23 mouse cellular contexts compared by ENCODE assay signal in genomic region chr2:165601605-165602004, GRCm38 (mm10). TPM values are rescaled to one million over a fixed set of nuclear protein-coding genes. Genes with fewer than 3 reads are reported as not detected.
A peak's percentile ranks its signal among the peaks of the same experiment; 100 is the strongest.
DNase-seq lines count a peak whose midpoint lies in the region; ATAC-seq lines count a peak whose summit lies in the region.
"Had no signal": no experiment of that assay in that cellular context is flagged by ENCODE, and none has a peak within 500 bp of the region (broad histone marks: within the 10 kb centered on the region; RNA-seq: fewer than 3 reads in every experiment).

No protein-coding gene starts in this region.

- no peak for ATAC-seq in kidney, embryonic 16.5 days (ENCODE audit: low FRiP score, low TSS enrichment)
- ATAC-seq in embryonic facial prominence, embryonic 14.5 days (ENCODE audit: low read depth) = peak; percentile 57
- ATAC-seq: intestine, embryonic 15.5 days; midbrain, embryonic 15.5 days had no signal

- intact Hi-C loops in left cerebral cortex, postnatal 10 days (cut with DNase I) = no loop called here

- DNase-seq in kidney, adult 11 months = no peak
- peak; percentile 75 for DNase-seq in embryonic facial prominence, embryonic 14.5 days (ENCODE audit: low spot score)
- DNase-seq in lung, postnatal 4 days = peak; percentile 17 to 32
- no peak for DNase-seq in limb, embryonic 10.5 days (ENCODE audit: low spot score)
- DNase-seq in adrenal gland, adult 2 months = no peak
- no peak for DNase-seq in left cerebral cortex, postnatal 10 days (ENCODE audit: extremely low spot score in 1 of 2, low spot score in 2 of 2)
- DNase-seq: adrenal gland, postnatal 10 days; B cell, adult 2 months; cerebellum, adult 9-11 months; gastrocnemius, postnatal 25 days; kidney, postnatal 10 days; lung, embryonic 14.5 days; right cerebral cortex, postnatal 4 days; thymus, postnatal 25 days had no signal

- no peak overlapping the region; the same call in 1 of the 2 replicates for H3K27ac ChIP-seq in kidney, embryonic 16.5 days (ENCODE audit: low read length)
- peak overlapping the region; percentile 82 for H3K27ac ChIP-seq in brown adipose tissue, adult 24 weeks (replicated peaks; ENCODE audit: low read depth, low read length)
- peak overlapping the region; percentile 81 for H3K27ac ChIP-seq in embryonic facial prominence, embryonic 14.5 days (replicated peaks; ENCODE audit: low read depth, low read length)
- H3K27ac ChIP-seq in limb, embryonic 10.5 days = no peak overlapping the region
- H3K27ac ChIP-seq: forebrain, embryonic 12.5 days; hindbrain, embryonic 13.5 days; intestine, embryonic 15.5 days; layer of hippocampus, adult 2 months; midbrain, embryonic 15.5 days had no signal

- no peak overlapping the region for H3K4me3 ChIP-seq in kidney, embryonic 16.5 days (ENCODE audit: low read length)
- no peak overlapping the region for H3K4me3 ChIP-seq in brown adipose tissue, adult 24 weeks (ENCODE audit: insufficient read depth, low read depth, low read length)
- H3K4me3 ChIP-seq in embryonic facial prominence, embryonic 14.5 days (ENCODE audit: low read depth, low read length) = no peak overlapping the region
- no peak overlapping the region for H3K4me3 ChIP-seq in limb, embryonic 10.5 days
- H3K4me3 ChIP-seq: forebrain, embryonic 12.5 days; hindbrain, embryonic 13.5 days; intestine, embryonic 15.5 days; layer of hippocampus, adult 2 months; megakaryocyte, embryonic 14.5 days; midbrain, embryonic 15.5 days had no signal

- H3K27me3 ChIP-seq in kidney, embryonic 16.5 days (ENCODE audit: insufficient read depth, low read length) = peaks cover 2% of the 10 kb centered on the region; the same call in 1 of the 2 replicates
- no peaks in the 10 kb centered on the region for H3K27me3 ChIP-seq in embryonic facial prominence, embryonic 14.5 days (replicated peaks; ENCODE audit: control insufficient read depth, insufficient read depth, low read length)
- peaks cover 50% of the 10 kb centered on the region for H3K27me3 ChIP-seq in limb, embryonic 10.5 days (ENCODE audit: low read depth, poor library complexity, severe bottlenecking)

- WGBS in kidney, embryonic 16.5 days = 28% methylated on average over 8 of the region's 8 CpGs
- WGBS in embryonic facial prominence, embryonic 14.5 days = 44% methylated on average over 8 of the region's 8 CpGs
- WGBS in limb, embryonic 10.5 days = 59% methylated on average over 8 of the region's 8 CpGs

- no peak overlapping the region for H3K4me2 ChIP-seq in kidney, embryonic 16.5 days (replicated peaks; ENCODE audit: low read depth, low read length)
- H3K4me2 ChIP-seq in embryonic facial prominence, embryonic 14.5 days (ENCODE audit: low read depth, low read length) = peak overlapping the region; percentile 38
- H3K4me2 ChIP-seq: forebrain, embryonic 12.5 days; hindbrain, embryonic 13.5 days; intestine, embryonic 15.5 days; liver, embryonic 11.5 days; lung, embryonic 14.5 days; midbrain, embryonic 15.5 days had no signal

- H3K4me1 ChIP-seq in kidney, embryonic 16.5 days (ENCODE audit: insufficient read depth, low read length) = peaks cover 54% of the 10 kb centered on the region
- H3K4me1 ChIP-seq in brown adipose tissue, adult 24 weeks (ENCODE audit: control insufficient read depth, insufficient read depth, insufficient read length, low read length) = peaks cover 7% of the 10 kb centered on the region
- peaks cover 40% of the 10 kb centered on the region for H3K4me1 ChIP-seq in embryonic facial prominence, embryonic 14.5 days (ENCODE audit: control insufficient read depth, insufficient read depth, low read length)
- peaks cover 55% of the 10 kb centered on the region for H3K4me1 ChIP-seq in limb, embryonic 10.5 days
- H3K4me1 ChIP-seq: intestine, embryonic 15.5 days had no signal

- 0 out of 2 replicates have a peak overlapping the region, but pooled peaks have one; percentile 11 for H3K9ac ChIP-seq in kidney, embryonic 16.5 days (replicated peaks; ENCODE audit: low read length)
- no peak overlapping the region for H3K9ac ChIP-seq in embryonic facial prominence, embryonic 14.5 days (ENCODE audit: low read depth, low read length)
- H3K9ac ChIP-seq: forebrain, embryonic 12.5 days; hindbrain, embryonic 13.5 days; intestine, embryonic 15.5 days; lung, embryonic 14.5 days; midbrain, embryonic 15.5 days had no signal

- no peaks in the 10 kb centered on the region for H3K36me3 ChIP-seq in kidney, embryonic 16.5 days (ENCODE audit: insufficient read depth, low read length)
- H3K36me3 ChIP-seq in embryonic facial prominence, embryonic 14.5 days (ENCODE audit: control insufficient read depth, insufficient read depth, low read length) = no peaks in the 10 kb centered on the region
- H3K36me3 ChIP-seq in limb, embryonic 10.5 days = no peaks in the 10 kb centered on the region
- H3K36me3 ChIP-seq: forebrain, embryonic 12.5 days; hindbrain, embryonic 13.5 days; intestine, embryonic 15.5 days; midbrain, embryonic 15.5 days had no signal

- no peaks in the 10 kb centered on the region for H3K9me3 ChIP-seq in kidney, embryonic 16.5 days (ENCODE audit: low read length)
- no peaks in the 10 kb centered on the region for H3K9me3 ChIP-seq in embryonic facial prominence, embryonic 14.5 days (ENCODE audit: control insufficient read depth, low read length)
- H3K9me3 ChIP-seq in limb, embryonic 10.5 days (replicated peaks) = no peaks in the 10 kb centered on the region
- H3K9me3 ChIP-seq: forebrain, embryonic 12.5 days; hindbrain, embryonic 13.5 days; intestine, embryonic 15.5 days; megakaryocyte, embryonic 14.5 days; midbrain, embryonic 15.5 days had no signal

RNA-seq across cellular contexts. Expression of gene Eya2, which starts 6.8 kb away (rescaled TPM):
- 6.8 and 7.5 TPM in 2 replicates for polyA plus RNA-seq in kidney, embryonic 16.5 days (2015; fragmentation: Nextera tagmentation; extraction: Ambion mirVana)
- 1.4 and 4.3 TPM in 2 replicates for polyA plus RNA-seq in brown adipose tissue, adult 24 weeks (2012; ENCODE audit: insufficient read depth, insufficient read length, missing spikeins)
- 21.5 and 21.9 TPM in 2 replicates for polyA plus RNA-seq in embryonic facial prominence, embryonic 14.5 days (2014; fragmentation: Nextera tagmentation; extraction: Ambion mirVana)
- polyA plus RNA-seq in limb, embryonic 10.5 days (2016; fragmentation: Nextera tagmentation; extraction: Ambion mirVana) = 6.9 and 7.7 TPM in 2 replicates
- 1 to 10 TPM; 2.9 to 3.8 TPM for total RNA-seq in adrenal gland, adult 2 months (2021)
- polyA plus RNA-seq in adrenal gland, adult 2 months (2012; rRNA removed) = 5.6 and 7.8 TPM in 2 replicates
- 1 to 10 TPM; 5.4 to 6.8 TPM for total RNA-seq in left cerebral cortex, postnatal 10 days (2021)

Comparison
In these comparisons a context has a peak if more than half of its experiments do, and no peak if none do; other contexts are left out.
1. H3K27ac ChIP-seq: peak in brown adipose tissue, adult 24 weeks (single experiment) and embryonic facial prominence, embryonic 14.5 days (single experiment); none in kidney, embryonic 16.5 days (single experiment) and limb, embryonic 10.5 days (single experiment).
2. DNase-seq: peak in embryonic facial prominence, embryonic 14.5 days (single experiment) and lung, postnatal 4 days (2 of 2); none in kidney, adult 11 months (single experiment), limb, embryonic 10.5 days (single experiment), adrenal gland, adult 2 months (single experiment) and left cerebral cortex, postnatal 10 days (0 of 2).